Mouse (Mus musculus) heart, adult 11 months (tissue): ENCODE measurements around the gene Nostrin.

Experiments used
- DNase-seq: peaks from one replicate; pipeline ENCODE4 v3.0.0; 2022

Nostrin gene

GRCm38 (mm10) chr2:69135661-69136576 lies at the start of gene Nostrin:
Gene Nostrin (plus strand): TSS chr2:69135800.
- DNase-seq: peak; percentile 97

DNA sequence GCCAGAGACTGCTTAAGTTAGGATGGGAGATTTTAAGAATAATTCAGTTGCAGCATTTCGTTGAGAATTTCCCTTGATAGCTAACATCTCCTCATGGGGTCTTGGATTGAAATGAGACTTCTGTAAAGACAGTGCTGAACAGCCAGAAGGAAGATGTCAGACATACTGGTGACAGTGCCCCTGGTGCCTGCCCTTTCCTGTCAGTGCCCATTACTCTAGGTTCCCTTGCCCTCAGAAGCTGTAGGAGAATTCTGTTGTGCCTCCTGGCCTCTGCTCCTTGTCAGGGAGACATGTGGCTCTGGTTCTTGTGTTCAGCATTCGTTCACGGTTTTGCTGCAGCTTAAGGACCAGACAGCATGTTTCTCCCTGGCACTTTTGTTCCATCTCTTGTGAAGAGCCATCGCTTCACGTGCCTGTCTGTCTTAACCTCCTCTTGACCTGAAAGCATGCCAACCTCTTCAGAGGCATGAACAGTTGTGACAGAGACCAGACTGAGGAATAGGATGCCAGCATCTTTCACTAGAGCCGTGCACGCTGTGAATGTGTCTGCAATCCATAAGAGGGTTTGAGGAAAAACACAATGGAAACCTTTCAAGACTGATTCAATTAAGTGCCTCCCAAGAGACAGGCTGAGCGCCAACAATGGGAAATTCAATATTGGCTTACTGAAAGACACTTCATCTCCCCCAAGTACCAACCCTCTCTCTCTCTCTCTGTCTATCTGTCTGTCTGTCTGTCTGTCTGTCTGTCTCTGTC lies 48.9 kb upstream of the Nostrin start:
- peak; percentile 55 for DNase-seq

DNA sequence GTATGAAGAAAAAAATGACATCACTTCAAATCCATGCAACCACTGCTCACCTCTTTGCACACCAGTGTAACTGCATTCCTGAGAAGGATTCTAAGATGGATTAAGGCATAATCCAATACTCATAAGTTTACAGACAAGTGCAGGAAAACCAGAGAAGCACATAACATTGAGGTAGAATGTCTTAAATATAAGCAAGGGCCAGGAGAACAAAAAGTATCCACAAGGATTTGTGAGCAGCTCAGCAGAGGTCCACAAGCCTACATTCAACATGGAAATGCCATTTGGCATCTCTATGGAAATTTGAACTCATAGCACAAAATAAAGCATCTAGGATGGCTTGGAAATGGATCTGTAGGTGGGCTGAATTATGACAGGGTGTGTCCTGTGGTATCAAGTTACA lies 39.8 kb upstream of the Nostrin start:
- peak; percentile 51 for DNase-seq

- peak; percentile 64 for DNase-seq
Observed at GRCm38 (mm10) chr2:69096821-69097220, 38.8 kb upstream of the Nostrin start.

- DNase-seq: peak; percentile 71
Observed at GRCm38 (mm10) chr2:69097526-69097925, 38.1 kb upstream of the Nostrin start.

GRCm38 (mm10) chr2:69098701-69099100 lies 36.9 kb upstream of the Nostrin start:
- peak; percentile 66 for DNase-seq

GRCm38 (mm10) chr2:69099147-69099546 lies 36.5 kb upstream of the Nostrin start:
- DNase-seq: peak; percentile 22

DNA sequence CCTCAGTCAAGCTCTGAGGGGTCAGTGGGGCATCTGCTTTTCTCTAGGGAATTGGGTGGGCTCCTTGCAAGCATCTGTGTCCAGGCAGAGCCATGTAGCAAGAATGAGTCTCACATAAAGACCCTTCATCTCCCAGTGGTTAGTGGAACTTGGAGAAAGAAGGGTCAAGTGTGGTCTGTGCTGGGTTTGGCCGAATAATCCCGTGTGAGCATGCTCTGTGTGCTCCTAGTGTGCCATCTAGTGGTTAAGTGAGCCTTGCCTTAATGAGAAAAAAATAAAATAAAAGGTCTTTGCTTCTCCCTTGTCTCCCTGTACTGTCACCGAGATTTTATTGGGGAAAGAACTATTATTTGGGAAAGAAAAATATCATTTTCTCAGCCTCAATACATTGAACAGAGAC lies 34.9 kb upstream of the Nostrin start:
- peak; percentile 87 for DNase-seq

GRCm38 (mm10) chr2:69103526-69103925 lies 32.1 kb upstream of the Nostrin start:
- DNase-seq: peak; percentile 64

GRCm38 (mm10) chr2:69104511-69105145 lies 31.0 kb upstream of the Nostrin start:
- DNase-seq: peak; percentile 64

DNA sequence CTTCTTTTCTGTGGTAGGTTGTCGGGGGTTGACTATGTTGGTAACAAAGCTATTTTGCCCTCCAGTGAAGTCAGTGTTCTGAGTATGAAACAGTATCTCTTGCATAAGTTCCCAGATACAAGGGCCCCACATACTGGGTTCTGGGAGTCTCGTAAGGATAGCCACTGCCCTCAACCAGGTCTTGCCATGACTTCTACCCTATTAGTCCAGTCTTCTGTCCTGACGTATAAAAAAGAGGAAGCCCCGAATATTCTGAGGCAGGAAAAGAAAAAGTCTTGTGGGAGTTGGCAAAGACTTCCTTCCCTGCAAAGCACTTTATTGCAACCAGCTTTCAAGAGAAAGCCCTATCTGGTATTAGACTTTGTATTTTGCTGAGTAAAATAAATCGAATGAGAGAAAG lies 26.4 kb upstream of the Nostrin start:
- DNase-seq: peak; percentile 80

- peak; percentile 86 for DNase-seq
Observed at GRCm38 (mm10) chr2:69109710-69110109, 25.9 kb upstream of the Nostrin start.

DNA sequence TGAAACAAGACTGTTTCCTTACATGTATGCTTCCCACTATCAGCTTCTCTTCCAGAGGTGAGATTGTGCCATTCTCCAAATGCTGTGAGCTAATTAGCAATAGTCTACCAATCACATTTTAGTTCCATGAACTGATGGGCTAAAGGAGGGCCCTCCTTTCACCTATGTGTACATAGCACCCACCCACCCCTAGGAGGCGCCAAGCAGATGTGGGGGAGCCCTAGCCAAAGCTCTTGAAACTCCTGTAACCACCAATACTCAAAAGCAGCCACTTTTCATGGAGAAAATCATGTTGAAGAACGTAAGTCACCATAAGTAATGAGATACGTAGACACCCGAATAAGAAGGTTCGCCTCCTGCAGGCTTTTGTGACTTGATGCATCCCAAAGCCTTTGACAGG lies 23.0 kb upstream of the Nostrin start:
- DNase-seq: peak; percentile 13

DNA sequence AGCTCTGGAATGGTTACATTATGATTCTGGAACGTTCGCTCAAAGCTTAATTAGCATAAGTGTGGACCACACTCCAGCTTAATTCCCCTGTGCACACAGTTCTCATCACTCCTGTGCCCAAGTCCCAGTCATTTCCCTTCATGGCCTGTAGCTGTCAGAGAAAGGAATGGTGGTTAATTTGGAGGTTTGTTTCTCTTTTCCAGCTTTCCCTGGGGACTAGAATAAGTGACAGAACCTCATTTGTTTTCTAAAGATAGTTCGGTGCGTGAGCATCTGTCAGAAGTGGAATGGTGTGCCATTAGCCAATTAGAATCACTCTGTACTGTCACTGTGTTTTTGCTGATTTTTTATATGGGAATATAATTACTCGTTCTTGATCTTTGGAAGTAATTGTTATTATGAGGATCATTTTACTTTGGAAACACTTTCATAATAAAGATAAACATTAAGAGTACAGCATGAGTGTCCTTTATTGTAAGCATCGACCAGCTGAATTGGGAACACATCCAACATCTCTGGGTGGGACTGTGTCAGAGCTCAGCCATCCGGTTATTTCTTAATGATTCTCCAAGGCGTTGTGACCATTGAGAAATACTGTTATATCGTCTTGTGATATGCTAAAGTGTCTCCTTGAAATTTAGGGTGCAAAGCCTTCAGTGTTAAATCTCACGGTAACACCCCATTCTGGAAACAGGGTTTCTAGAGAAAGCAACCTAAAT lies 21.6 kb upstream of the Nostrin start:
- DNase-seq: peak; percentile 91

GRCm38 (mm10) chr2:69115921-69116320 lies 19.7 kb upstream of the Nostrin start:
- DNase-seq: peak; percentile 75

DNA sequence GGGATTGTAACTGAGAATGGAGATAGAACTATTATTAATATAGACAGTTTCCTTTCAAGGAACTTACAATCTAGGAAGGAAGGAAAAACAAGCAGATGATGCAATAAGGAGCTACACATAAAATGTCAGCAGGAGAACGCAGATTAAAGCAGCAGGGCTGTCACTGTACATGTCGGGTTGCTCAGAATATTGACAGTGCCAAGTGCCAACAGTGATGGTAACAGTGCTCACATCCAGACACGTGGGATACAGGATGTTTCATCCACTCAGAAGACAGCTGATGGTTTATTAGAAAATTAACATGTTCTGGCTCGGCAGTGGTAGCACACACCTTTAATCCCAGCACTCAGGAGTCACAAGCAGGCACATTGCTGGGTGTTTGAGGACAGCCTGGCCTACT lies 18.8 kb upstream of the Nostrin start:
- DNase-seq: peak; percentile 34

- DNase-seq: peak; percentile 39
Observed at GRCm38 (mm10) chr2:69118994-69119393, 16.6 kb upstream of the Nostrin start.

- no peak for DNase-seq
Observed at GRCm38 (mm10) chr2:69119718-69120117, 15.9 kb upstream of the Nostrin start.

DNA sequence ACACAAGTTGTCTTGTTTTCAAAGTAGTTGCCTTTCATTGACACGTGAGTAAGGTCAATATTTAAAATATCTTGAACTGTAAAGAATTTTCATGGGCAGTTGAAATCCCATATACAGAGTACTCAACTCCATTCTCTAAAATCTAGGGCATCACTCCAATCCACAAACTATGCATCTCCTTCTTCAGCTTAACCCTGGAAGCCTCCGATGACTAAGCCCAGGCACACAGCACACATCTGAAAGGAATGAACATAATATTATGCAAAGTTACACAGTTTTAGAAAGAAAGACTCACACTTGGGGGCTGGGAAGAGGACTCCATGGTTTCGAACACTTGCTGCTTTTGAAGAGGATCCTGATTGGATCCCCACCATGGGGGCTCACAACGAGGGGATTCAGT lies 13.9 kb upstream of the Nostrin start:
- DNase-seq: peak; percentile 15

DNA sequence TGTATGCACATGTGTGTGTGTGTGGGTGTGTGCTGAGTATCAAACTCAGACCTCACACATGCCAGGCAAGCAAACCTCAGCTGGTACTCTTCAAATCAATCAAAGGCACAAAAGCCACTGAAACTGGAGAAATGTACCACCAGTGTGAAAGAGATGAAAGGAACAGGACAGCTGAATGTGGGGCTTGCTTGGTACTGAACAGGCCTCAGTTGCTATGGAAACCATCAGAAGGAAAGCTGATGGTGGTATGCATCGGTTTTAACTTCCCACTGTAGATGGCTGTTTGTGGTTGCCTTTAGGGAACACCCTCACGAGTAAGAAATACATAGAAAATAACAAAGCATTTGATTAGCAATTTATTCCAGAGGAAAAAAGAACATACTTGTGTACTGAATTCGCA lies 10.2 kb upstream of the Nostrin start:
- DNase-seq: peak; percentile 41

DNA sequence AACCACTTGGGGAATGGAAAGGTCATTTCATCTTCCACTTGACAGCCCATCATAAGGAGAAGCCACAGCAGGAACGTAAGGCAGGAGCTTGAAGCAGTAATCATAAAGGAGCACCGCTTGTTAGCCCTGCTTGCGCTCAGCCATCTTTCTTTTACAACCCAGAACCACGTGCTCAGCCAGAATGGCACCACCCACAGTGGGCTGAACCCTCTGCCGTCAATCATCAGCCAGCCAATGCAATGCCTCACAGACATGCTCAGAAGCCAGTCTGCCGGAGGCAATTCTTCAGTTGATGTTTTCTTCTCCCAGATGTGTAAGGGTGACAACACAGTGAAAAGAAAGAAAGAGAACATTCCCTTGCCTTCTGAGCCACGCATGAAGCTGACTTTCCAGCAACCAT lies 7.3 kb upstream of the Nostrin start:
- DNase-seq: peak; percentile 91

GRCm38 (mm10) chr2:69128921-69129395 lies 6.6 kb upstream of the Nostrin start:
- peak; percentile 91 for DNase-seq
